Mouse (Mus musculus) G1E (cell line): Measurements from ENCODE around the gene AC170998.1.

Source experiments
- CTCF ChIP-seq: IDR thresholded peaks from 2 replicates; pipeline ENCODE4 v1.5.1; 2012; ENCODE audit warnings: low read depth, low read length, inconsistent platforms, mixed read lengths
- TAL1 ChIP-seq: conservative IDR thresholded peaks from 2 replicates; pipeline ENCODE4 v1.6.1; 2012; ENCODE audit warnings: low read depth, low read length, inconsistent platforms, mixed read lengths

- TF ChIP-seq CTCF (no peak), TAL1 (no peak)
Observed at GRCm38 (mm10) chr17:28693086-28693485, 32.8 kb upstream of the AC170998.1 start.
